In genomic region chr8:4677265-4678217, GRCm38 (mm10) we compare ENCODE assay signal across 8 mouse cellular contexts.
DNase-seq lines count a peak whose midpoint lies in the region; ATAC-seq and TF ChIP-seq lines count a peak whose summit lies in the region.

No protein-coding gene starts in this region.

- peak; percentile 53 for TF ChIP-seq POLR2A in kidney, adult 2 months (IDR thresholded peaks at IDR 0.05; ENCODE audit: low read depth, low read length)
- peak; percentile 37 for TF ChIP-seq POLR2A in spleen, adult 2 months (IDR thresholded peaks at IDR 0.05; ENCODE audit: low read depth, low read length)

- H3K27me3 ChIP-seq in embryonic facial prominence, embryonic 13.5 days: no peaks in the 10 kb centered on the region
- H3K27me3 ChIP-seq in kidney, adult 2 months (replicated peaks; ENCODE audit: control insufficient read depth, insufficient read depth, low read length): no peaks in the 10 kb centered on the region
- no peaks in the 10 kb centered on the region for H3K27me3 ChIP-seq in limb, embryonic 12.5 days
- H3K27me3 ChIP-seq in midbrain, embryonic 15.5 days (replicated peaks): no peaks in the 10 kb centered on the region
- no peaks in the 10 kb centered on the region for H3K27me3 ChIP-seq in spleen, adult 2 months (ENCODE audit: control insufficient read depth, insufficient read depth, low read length)

- TF ChIP-seq CTCF in kidney, adult 2 months (conservative IDR thresholded peaks at IDR 0.05; ENCODE audit: insufficient read depth, insufficient read length, low read depth, low read length): no peak
- TF ChIP-seq CTCF in spleen, adult 2 months (IDR thresholded peaks at IDR 0.05; ENCODE audit: extremely low read depth, insufficient read depth, insufficient read length, insufficient replicate concordance): no peak

- peak overlapping the region; percentile 58 for H3K4me2 ChIP-seq in embryonic facial prominence, embryonic 13.5 days
- peak overlapping the region; percentile 54 for H3K4me2 ChIP-seq in limb, embryonic 12.5 days
- H3K4me2 ChIP-seq in midbrain, embryonic 15.5 days: peak overlapping the region; percentile 59

- peaks cover 10% of the 10 kb centered on the region for H3K9me3 ChIP-seq in embryonic facial prominence, embryonic 13.5 days
- peaks cover 7% of the 10 kb centered on the region for H3K9me3 ChIP-seq in limb, embryonic 12.5 days
- no peaks in the 10 kb centered on the region for H3K9me3 ChIP-seq in midbrain, embryonic 15.5 days

- peak overlapping the region; percentile 79 for H3K9ac ChIP-seq in embryonic facial prominence, embryonic 13.5 days
- peak overlapping the region; percentile 68 for H3K9ac ChIP-seq in limb, embryonic 12.5 days (replicated peaks)
- peak overlapping the region; percentile 89 for H3K9ac ChIP-seq in midbrain, embryonic 15.5 days

- under 1% methylated on average over 72 of the region's 72 CpGs for WGBS in embryonic facial prominence, embryonic 13.5 days
- WGBS in kidney, adult 2 months: under 1% methylated on average over 72 of the region's 72 CpGs
- under 1% methylated on average over 72 of the region's 72 CpGs for WGBS in limb, embryonic 12.5 days
- WGBS in midbrain, embryonic 15.5 days: under 1% methylated on average over 72 of the region's 72 CpGs
- WGBS in spleen, adult 2 months: under 1% methylated on average over 71 of the region's 72 CpGs

- peak; percentile 94 for ATAC-seq in embryonic facial prominence, embryonic 13.5 days (ENCODE audit: insufficient number of reproducible peaks, insufficient read depth, low FRiP score, low TSS enrichment, low read depth)
- peak; percentile 93 for ATAC-seq in limb, embryonic 12.5 days (ENCODE audit: insufficient number of reproducible peaks, insufficient read depth, low FRiP score, low TSS enrichment, low read depth)
- peak; percentile 95 for ATAC-seq in midbrain, embryonic 15.5 days (replicated peaks)

- H3K4me1 ChIP-seq in embryonic facial prominence, embryonic 13.5 days: peaks cover 4% of the 10 kb centered on the region; the same call in 1 of the 2 replicates
- no peaks in the 10 kb centered on the region for H3K4me1 ChIP-seq in kidney, adult 2 months (ENCODE audit: control insufficient read depth, insufficient read depth, low read length)
- no peaks in the 10 kb centered on the region for H3K4me1 ChIP-seq in limb, embryonic 12.5 days (replicated peaks)
- H3K4me1 ChIP-seq in midbrain, embryonic 15.5 days: peaks cover 7% of the 10 kb centered on the region
- peaks cover 4% of the 10 kb centered on the region; the same call in 1 of the 2 replicates for H3K4me1 ChIP-seq in spleen, adult 2 months (ENCODE audit: control insufficient read depth, insufficient read depth, insufficient read length)

- peak; percentile 99 for DNase-seq in 3134 (ENCODE audit: extremely low read depth, insufficient read length, low spot score)
- DNase-seq in adrenal gland, postnatal 36 days: peak; percentile 97 to 98
- peak; percentile 98 to 99 for DNase-seq in heart, adult 18-20 months
- DNase-seq in kidney, adult 2 months: peak; percentile 99
- DNase-seq in spleen, adult 2 months (ENCODE audit: low read depth in 1 of 2, low spot score in 2 of 2): peak; percentile 97 to 99

- no peaks in the 10 kb centered on the region for H3K36me3 ChIP-seq in embryonic facial prominence, embryonic 13.5 days
- no peaks in the 10 kb centered on the region for H3K36me3 ChIP-seq in kidney, adult 2 months (ENCODE audit: control insufficient read depth, insufficient read depth, low read length)
- H3K36me3 ChIP-seq in limb, embryonic 12.5 days: no peaks in the 10 kb centered on the region
- H3K36me3 ChIP-seq in midbrain, embryonic 15.5 days (replicated peaks): no peaks in the 10 kb centered on the region
- H3K36me3 ChIP-seq in spleen, adult 2 months (ENCODE audit: control insufficient read depth, insufficient read depth, low read length): no peaks in the 10 kb centered on the region

- peak overlapping the region; percentile 58 for H3K4me3 ChIP-seq in embryonic facial prominence, embryonic 13.5 days
- peak overlapping the region; percentile 75 for H3K4me3 ChIP-seq in kidney, adult 2 months (ENCODE audit: insufficient read depth, low read depth, low read length)
- H3K4me3 ChIP-seq in limb, embryonic 12.5 days (replicated peaks): peak overlapping the region; percentile 62
- H3K4me3 ChIP-seq in midbrain, embryonic 15.5 days: peak overlapping the region; percentile 82
- H3K4me3 ChIP-seq in spleen, adult 2 months (ENCODE audit: extremely low read depth, insufficient read depth, insufficient read length): peak overlapping the region; percentile 86

- H3K27ac ChIP-seq in embryonic facial prominence, embryonic 13.5 days: peak overlapping the region; percentile 97
- peak overlapping the region; percentile 95 for H3K27ac ChIP-seq in kidney, adult 2 months (ENCODE audit: insufficient read depth, low read depth, low read length)
- H3K27ac ChIP-seq in limb, embryonic 12.5 days: peak overlapping the region; percentile 95
- H3K27ac ChIP-seq in midbrain, embryonic 15.5 days: peak overlapping the region; percentile 100
- H3K27ac ChIP-seq in spleen, adult 2 months (ENCODE audit: insufficient read depth, low read length): peak overlapping the region; percentile 99

Comparison
In these comparisons a context has a peak if more than half of its experiments do, and no peak if none do; other contexts are left out.
1. Peak in every context shown above with its lines: DNase-seq, ATAC-seq, H3K4me3 ChIP-seq and H3K27ac ChIP-seq.